ENCODE assay signal across 10 mouse cellular contexts in the genomic region with DNA sequence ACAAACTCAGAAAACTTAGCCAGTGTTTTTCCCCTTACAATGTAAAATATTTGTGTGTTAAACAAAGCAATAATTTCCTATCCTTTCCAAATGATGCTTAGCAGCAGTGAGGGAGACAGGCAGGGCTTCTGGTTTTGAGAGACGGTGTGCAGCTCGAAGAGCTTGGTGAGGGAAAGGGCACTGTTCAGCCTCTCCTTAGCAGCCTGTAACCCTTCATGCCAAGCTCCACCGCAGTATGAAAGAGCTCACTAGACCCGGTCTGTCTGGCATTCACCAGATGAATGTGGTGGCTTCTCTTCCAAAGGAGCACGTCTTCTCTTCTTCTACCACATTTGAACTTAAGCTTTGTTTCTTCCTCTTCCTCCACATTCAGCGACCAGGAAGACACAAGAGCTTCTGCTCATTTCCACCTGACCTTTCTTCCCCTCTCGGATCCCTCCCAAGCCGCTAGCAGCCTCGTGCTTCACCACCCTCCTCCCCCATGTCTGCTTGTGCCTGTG.
DNase-seq lines count a peak whose midpoint lies in the region; ATAC-seq and TF ChIP-seq lines count a peak whose summit lies in the region.
"Had no signal": no experiment of that assay in that cellular context is flagged by ENCODE, and none has a peak within 500 bp of the region (broad histone marks: within the 10 kb centered on the region; RNA-seq: fewer than 3 reads in every experiment).

No protein-coding gene starts in this region.

- peaks cover 10% of the 10 kb centered on the region; the same call in 1 of the 2 replicates for H3K36me3 ChIP-seq in heart, embryonic 13.5 days
- H3K36me3 ChIP-seq in heart, adult 2 months (ENCODE audit: control insufficient read depth, insufficient read depth, low read length): peaks cover 2% of the 10 kb centered on the region; the same call in 1 of the 2 replicates
- H3K36me3 ChIP-seq in lung, embryonic 15.5 days: no peaks in the 10 kb centered on the region
- 0 out of 2 replicates have a peak, but pooled peaks cover 3% of the 10 kb centered on the region for H3K36me3 ChIP-seq in lung, postnatal 0 days (ENCODE audit: insufficient read depth, low read length)
- H3K36me3 ChIP-seq in hindbrain, embryonic 15.5 days: no peaks in the 10 kb centered on the region
- no peaks in the 10 kb centered on the region for H3K36me3 ChIP-seq in neural tube, embryonic 15.5 days
- H3K36me3 ChIP-seq: neural tube, embryonic 12.5 days had no signal

- no peak for TF ChIP-seq POLR2A in heart, adult 2 months (IDR thresholded peaks at IDR 0.05; ENCODE audit: insufficient read depth, low read depth, low read length)

- no peak for ATAC-seq in heart, embryonic 13.5 days (ENCODE audit: extremely low read depth, insufficient number of reproducible peaks, low FRiP score, low TSS enrichment)
- ATAC-seq in lung, embryonic 15.5 days (ENCODE audit: borderline replicate concordance, extremely low read depth, low FRiP score, low TSS enrichment): no peak
- ATAC-seq in lung, postnatal 0 days: no peak
- no peak for ATAC-seq in hindbrain, embryonic 15.5 days (ENCODE audit: low FRiP score, low read depth)
- no peak for ATAC-seq in neural tube, embryonic 15.5 days (ENCODE audit: low FRiP score)

- peak overlapping the region; percentile 83 for H3K27ac ChIP-seq in heart, embryonic 13.5 days (replicated peaks)
- no peak overlapping the region; the same call in 1 of the 2 replicates for H3K27ac ChIP-seq in heart, adult 2 months
- peak overlapping the region; percentile 62 for H3K27ac ChIP-seq in lung, embryonic 15.5 days
- H3K27ac ChIP-seq in lung, postnatal 0 days (ENCODE audit: low read length): no peak overlapping the region
- H3K27ac ChIP-seq in hindbrain, embryonic 15.5 days (replicated peaks): peak overlapping the region; percentile 68
- peak overlapping the region; percentile 78 for H3K27ac ChIP-seq in neural tube, embryonic 15.5 days (replicated peaks)
- H3K27ac ChIP-seq: neural tube, embryonic 12.5 days had no signal

- no peak for DNase-seq in heart, adult 2 months
- no peak for DNase-seq in lung, postnatal 0 days (ENCODE audit: low spot score)
- DNase-seq in urinary bladder, postnatal 25 days (ENCODE audit: low spot score): no peak
- DNase-seq: thymus, adult 2 months had no signal

- TF ChIP-seq EP300 in heart, adult 2 months (IDR thresholded peaks at IDR 0.05; ENCODE audit: insufficient read depth, low read depth, low read length): no peak
- TF ChIP-seq EP300 in lung, postnatal 0 days (IDR thresholded peaks at IDR 0.05): no peak

- H3K4me2 ChIP-seq in heart, embryonic 13.5 days: no peak overlapping the region
- no peak overlapping the region for H3K4me2 ChIP-seq in lung, embryonic 15.5 days
- no peak overlapping the region for H3K4me2 ChIP-seq in lung, postnatal 0 days (replicated peaks; ENCODE audit: low read depth, low read length)
- H3K4me2 ChIP-seq in hindbrain, embryonic 15.5 days: no peak overlapping the region
- no peak overlapping the region for H3K4me2 ChIP-seq in neural tube, embryonic 15.5 days
- H3K4me2 ChIP-seq: neural tube, embryonic 12.5 days had no signal

- H3K27me3 ChIP-seq in heart, embryonic 13.5 days (replicated peaks): no peaks in the 10 kb centered on the region
- H3K27me3 ChIP-seq in heart, adult 2 months (ENCODE audit: control insufficient read depth, insufficient read depth, low read length): no peaks in the 10 kb centered on the region
- no peaks in the 10 kb centered on the region for H3K27me3 ChIP-seq in lung, embryonic 15.5 days
- H3K27me3 ChIP-seq in lung, postnatal 0 days (replicated peaks; ENCODE audit: insufficient read depth, low read length): no peaks in the 10 kb centered on the region
- no peaks in the 10 kb centered on the region for H3K27me3 ChIP-seq in hindbrain, embryonic 15.5 days
- no peaks in the 10 kb centered on the region for H3K27me3 ChIP-seq in neural tube, embryonic 15.5 days (replicated peaks)
- H3K27me3 ChIP-seq: neural tube, embryonic 12.5 days had no signal

- H3K79me2 ChIP-seq in heart, adult 2 months (replicated peaks; ENCODE audit: control insufficient read depth, insufficient read depth, low read length): peaks cover 2% of the 10 kb centered on the region; the same call in 1 of the 2 replicates

- H3K4me1 ChIP-seq in heart, embryonic 13.5 days: peaks cover 47% of the 10 kb centered on the region
- H3K4me1 ChIP-seq in heart, adult 2 months (ENCODE audit: control insufficient read depth, insufficient read depth, low read length): peaks cover 24% of the 10 kb centered on the region
- peaks cover 28% of the 10 kb centered on the region for H3K4me1 ChIP-seq in lung, embryonic 15.5 days
- H3K4me1 ChIP-seq in lung, postnatal 0 days (ENCODE audit: insufficient read depth, low read depth, low read length): no peaks in the 10 kb centered on the region
- H3K4me1 ChIP-seq in hindbrain, embryonic 15.5 days (replicated peaks): peaks cover 48% of the 10 kb centered on the region
- H3K4me1 ChIP-seq in neural tube, embryonic 15.5 days: peaks cover 57% of the 10 kb centered on the region

- WGBS in heart, embryonic 13.5 days: 76% methylated on average over 9 of the region's 9 CpGs
- 55% methylated on average over 9 of the region's 9 CpGs for WGBS in heart, adult 2 months
- 61% methylated on average over 9 of the region's 9 CpGs for WGBS in lung, embryonic 15.5 days
- WGBS in lung, postnatal 0 days: 57% methylated on average over 9 of the region's 9 CpGs
- WGBS in hindbrain, embryonic 15.5 days: 71% methylated on average over 9 of the region's 9 CpGs
- WGBS in neural tube, embryonic 15.5 days: 80% methylated on average over 9 of the region's 9 CpGs

- no peak overlapping the region for H3K9ac ChIP-seq in heart, embryonic 13.5 days
- H3K9ac ChIP-seq in heart, adult 2 months (ENCODE audit: low read depth, low read length): no peak overlapping the region
- no peak overlapping the region for H3K9ac ChIP-seq in lung, embryonic 15.5 days
- H3K9ac ChIP-seq in lung, postnatal 0 days (replicated peaks; ENCODE audit: low read depth): no peak overlapping the region
- H3K9ac ChIP-seq in hindbrain, embryonic 15.5 days: no peak overlapping the region
- H3K9ac ChIP-seq in neural tube, embryonic 15.5 days (replicated peaks): no peak overlapping the region
- H3K9ac ChIP-seq: neural tube, embryonic 12.5 days had no signal

- H3K4me3 ChIP-seq in heart, embryonic 13.5 days: no peak overlapping the region
- H3K4me3 ChIP-seq in heart, adult 2 months: no peak overlapping the region
- no peak overlapping the region for H3K4me3 ChIP-seq in lung, embryonic 15.5 days
- H3K4me3 ChIP-seq in lung, postnatal 0 days (ENCODE audit: low read depth, low read length): no peak overlapping the region
- H3K4me3 ChIP-seq in hindbrain, embryonic 15.5 days: no peak overlapping the region
- no peak overlapping the region for H3K4me3 ChIP-seq in neural tube, embryonic 15.5 days (replicated peaks)
- H3K4me3 ChIP-seq: erythroblast, embryonic 14.5 days; neural tube, embryonic 12.5 days had no signal

- intact Hi-C loops in heart, adult 2 months (cut with DNase I): loop anchor here (5.0 kb wide), 3 partner anchors 37 to 68 kb away; no protein-coding TSS in a partner anchor

- TF ChIP-seq CTCF in heart, adult 2 months (IDR thresholded peaks at IDR 0.05): no peak
- TF ChIP-seq CTCF in lung, postnatal 0 days (IDR thresholded peaks at IDR 0.05): no peak

- H3K9me3 ChIP-seq in heart, embryonic 13.5 days: no peaks in the 10 kb centered on the region
- H3K9me3 ChIP-seq in lung, embryonic 15.5 days: no peaks in the 10 kb centered on the region
- H3K9me3 ChIP-seq in lung, postnatal 0 days (ENCODE audit: low read length): no peaks in the 10 kb centered on the region
- H3K9me3 ChIP-seq in hindbrain, embryonic 15.5 days: no peaks in the 10 kb centered on the region
- no peaks in the 10 kb centered on the region for H3K9me3 ChIP-seq in neural tube, embryonic 15.5 days (replicated peaks)
- H3K9me3 ChIP-seq: neural tube, embryonic 12.5 days had no signal

Comparison
In these comparisons a context has a peak if more than half of its experiments do, and no peak if none do; other contexts are left out.
1. H3K27ac ChIP-seq: peak in heart, embryonic 13.5 days (single experiment), lung, embryonic 15.5 days (single experiment), hindbrain, embryonic 15.5 days (single experiment) and neural tube, embryonic 15.5 days (single experiment); none in heart, adult 2 months (single experiment) and lung, postnatal 0 days (single experiment).